Mouse (Mus musculus) heart, adult 2 months (tissue): Measurements from ENCODE around the gene Ccsap. TPM values are rescaled to one million over a fixed set of nuclear protein-coding genes. Genes with fewer than 3 reads are reported as not detected.
A peak's percentile ranks its signal among the peaks of the same experiment; 100 is the strongest.

Experiments used
- DNase-seq, 2 experiments: peaks; one replicate each; pipeline ENCODE4 v3.0.0; 2021
- H3K27ac ChIP-seq: fragments of 200-600 bp; 2 replicates; pipeline ENCODE4 v1.8.1; 2022
- H3K27me3 ChIP-seq: fragments of 200-500 bp; 2 replicates; pipeline ENCODE4 v1.6.1; 2012; ENCODE audit warnings: mild to moderate bottlenecking, low read length, inconsistent platforms, mixed read lengths; ENCODE audit not compliant: control insufficient read depth, insufficient read depth
- H3K36me3 ChIP-seq: fragments of 200-500 bp; 2 replicates; pipeline ENCODE4 v1.6.1; 2012; ENCODE audit warnings: low read length, inconsistent platforms; ENCODE audit not compliant: control insufficient read depth, insufficient read depth
- H3K4me1 ChIP-seq: fragments of 200-500 bp; 2 replicates; pipeline ENCODE4 v1.6.1; 2011; ENCODE audit warnings: low read length; ENCODE audit not compliant: control insufficient read depth, insufficient read depth
- H3K4me3 ChIP-seq: fragments of 200-600 bp; 2 replicates; pipeline ENCODE4 v1.8.1; 2022
- H3K79me2 ChIP-seq: fragments of 200-500 bp; replicated peaks from 2 replicates; pipeline ENCODE4 v1.6.1; 2012; ENCODE audit warnings: mild to moderate bottlenecking, inconsistent platforms, low read length, moderate library complexity, mixed read lengths; ENCODE audit not compliant: control insufficient read depth, insufficient read depth
- H3K9ac ChIP-seq: fragments of 200-500 bp; 2 replicates; pipeline ENCODE4 v1.6.1; 2012; ENCODE audit warnings: low read depth, mild to moderate bottlenecking, control low read depth, inconsistent platforms, low read length, mixed read lengths
- CTCF ChIP-seq: fragments of 200-600 bp; IDR thresholded peaks from 2 replicates; pipeline ENCODE4 v1.8.1; 2022; ENCODE audit warnings: antibody characterized with exemption, mild to moderate bottlenecking, moderate library complexity
- EP300 ChIP-seq: fragments of 200-500 bp; IDR thresholded peaks from 2 replicates; pipeline ENCODE4 v1.6.1; 2011; ENCODE audit warnings: low read depth, low read length, control low read depth; ENCODE audit not compliant: insufficient read depth
- POLR2A ChIP-seq: fragments of 200-500 bp; IDR thresholded peaks from 2 replicates; pipeline ENCODE4 v1.6.1; 2011; ENCODE audit warnings: mild to moderate bottlenecking, low read depth, low read length, control low read depth; ENCODE audit not compliant: insufficient read depth
- WGBS: fragments of 180-500 bp; shearing (Covaris S2); methylation state at CpG from one replicate; pipeline ENCODE4 v1.1.7; 2018; 5-methylcytosine and 5-hydroxymethylcytosine counted together
- intact Hi-C: fragments of 180-260 bp; cut with DNase I; formaldehyde crosslinking; loops from one replicate; pipeline ENCODE4 v1.15.1; 2025
- polyA plus RNA-seq: library from polyadenylated mRNA; depleted of rRNA; stranded (reverse); fragments of >200 nt; gene quantifications from 2 replicates; pipeline ENCODE4 v1.2.3, GENCODE M21; 2012
- total RNA-seq, 2 experiments: library from RNA; stranded (reverse); gene quantifications; 2 replicates each; pipeline ENCODE4 v1.2.3; 2021

Ccsap gene
- total and polyA plus RNA-seq, 3 experiments: 0.18 to 0.81 (median 0.68) TPM

GRCm38 (mm10) chr8:123826001-123826400 is 34.0 kb downstream of the Ccsap start:
- Histone ChIP-seq H3K27ac (no peak overlapping the region), H3K4me1 (no peaks in the 10 kb centered on the region), H3K36me3 (no peaks in the 10 kb centered on the region), H3K4me3 (no peak overlapping the region), H3K27me3 (no peaks in the 10 kb centered on the region), H3K9ac (no peak overlapping the region), H3K79me2 (no peaks in the 10 kb centered on the region)
- no peak for DNase-seq
- intact Hi-C loops: no loop called here
- WGBS: 69% methylated on average over 9 of the region's 9 CpGs
- no peak for TF ChIP-seq POLR2A
- TF ChIP-seq EP300: no peak
- TF ChIP-seq CTCF: peak; percentile 35

GRCm38 (mm10) chr8:123823532-123824123 is 36.4 kb downstream of the Ccsap start:
- DNase-seq: no peak
- no peaks in the 10 kb centered on the region for H3K27me3 ChIP-seq
- H3K4me3 ChIP-seq: no peak overlapping the region
- no peak overlapping the region for H3K9ac ChIP-seq
- H3K36me3 ChIP-seq: no peaks in the 10 kb centered on the region
- TF ChIP-seq CTCF (no peak), EP300 (no peak), POLR2A (no peak)
- intact Hi-C loops: no loop called here
- no peaks in the 10 kb centered on the region for H3K4me1 ChIP-seq
- WGBS: 79% methylated on average over 18 of the region's 18 CpGs
- H3K79me2 ChIP-seq: peaks cover under 1% of the 10 kb centered on the region; the same call in 1 of the 2 replicates
- no peak overlapping the region for H3K27ac ChIP-seq

- Histone ChIP-seq H3K79me2 (peaks cover 2% of the 10 kb centered on the region; the same call in 1 of the 2 replicates), H3K4me3 (no peak overlapping the region), H3K27me3 (no peaks in the 10 kb centered on the region), H3K4me1 (no peaks in the 10 kb centered on the region), H3K36me3 (no peaks in the 10 kb centered on the region), H3K27ac (no peak overlapping the region), H3K9ac (no peak overlapping the region)
- 95% methylated on average over 10 of the region's 10 CpGs for WGBS
- intact Hi-C loops: no loop called here
- peak; percentile 23 for TF ChIP-seq CTCF
- no peak for TF ChIP-seq POLR2A
- DNase-seq: no peak
These were observed 36.9 kb downstream of the Ccsap start for GRCm38 (mm10) chr8:123823111-123823510.

GRCm38 (mm10) chr8:123820780-123821179 is 39.2 kb downstream of the Ccsap start:
- no peaks in the 10 kb centered on the region for H3K27me3 ChIP-seq
- H3K4me3 ChIP-seq: no peak overlapping the region
- no peak overlapping the region for H3K9ac ChIP-seq
- no peak for DNase-seq
- no peaks in the 10 kb centered on the region for H3K36me3 ChIP-seq
- intact Hi-C loops: no loop called here
- 91% methylated on average over 6 of the region's 6 CpGs for WGBS
- H3K4me1 ChIP-seq: no peaks in the 10 kb centered on the region
- TF ChIP-seq CTCF (no peak), POLR2A (no peak), EP300 (no peak)
- peaks cover 2% of the 10 kb centered on the region; the same call in 1 of the 2 replicates for H3K79me2 ChIP-seq
- H3K27ac ChIP-seq: no peak overlapping the region

GRCm38 (mm10) chr8:123819683-123820610 is 40.1 kb downstream of the Ccsap start:
- DNase-seq: no peak
- Histone ChIP-seq H3K27ac (no peak overlapping the region), H3K27me3 (no peaks in the 10 kb centered on the region), H3K4me1 (no peaks in the 10 kb centered on the region), H3K79me2 (peaks cover 2% of the 10 kb centered on the region; the same call in 1 of the 2 replicates), H3K4me3 (no peak overlapping the region), H3K36me3 (no peaks in the 10 kb centered on the region), H3K9ac (no peak overlapping the region)
- 87% methylated on average over 19 of the region's 19 CpGs for WGBS
- intact Hi-C loops: no loop called here
- no peak for TF ChIP-seq EP300
- no peak for TF ChIP-seq POLR2A
- TF ChIP-seq CTCF: no peak

GRCm38 (mm10) chr8:123817747-123818146 is 42.3 kb downstream of the Ccsap start:
- DNase-seq: no peak
- Histone ChIP-seq H3K9ac (no peak overlapping the region), H3K27ac (no peak overlapping the region), H3K4me3 (no peak overlapping the region), H3K4me1 (peaks cover 2% of the 10 kb centered on the region; the same call in 1 of the 2 replicates), H3K36me3 (no peaks in the 10 kb centered on the region), H3K27me3 (no peaks in the 10 kb centered on the region), H3K79me2 (peaks cover 2% of the 10 kb centered on the region; the same call in 1 of the 2 replicates)
- WGBS: 88% methylated on average over 11 of the region's 11 CpGs
- intact Hi-C loops: no loop called here
- TF ChIP-seq CTCF (no peak), EP300 (no peak), POLR2A (no peak)
